Mouse (Mus musculus) kidney, postnatal 14 days (tissue): ENCODE data around the gene Vmn1r64.
"Not testable (repeated sequence)": the region's sequence is repeated elsewhere in the genome, so short reads cannot be mapped to it uniquely, and the experiment has no call there.

Experiments
- DNase-seq: peaks from one replicate; pipeline ENCODE4 v3.0.0; 2022; ENCODE audit warnings: mixed read lengths

Vmn1r64 gene

GRCm38 (mm10) chr7:5884442-5884841, at the start of gene Vmn1r64:
Vmn1r64 (minus strand) TSS chr7:5884542.
- no peak for DNase-seq

- DNase-seq = no peak
Observed at GRCm38 (mm10) chr7:5899238-5899637, 14.9 kb upstream of the Vmn1r64 start.

- DNase-seq = not testable (repeated sequence)
Observed at GRCm38 (mm10) chr7:5897245-5897644, 12.9 kb upstream of the Vmn1r64 start.
